Mouse (Mus musculus) fat pad, adult 2 months (tissue): ENCODE measurements at regions not wholly inside any gene's neighbourhood (a gene's known extent, or its start where the extent isn't known, plus 50 kb on each side); places are given as distances from the start of the nearest gene placed in this dataset.

Experiments used
- DNase-seq: peaks from one replicate; pipeline ENCODE4 v3.0.0-alpha.2; 2011; ENCODE audit warnings: low read depth, low spot score; ENCODE audit errors: extremely low read depth

- DNase-seq = no peak
These were observed 1342.7 kb upstream of the A1bg start for GRCm38 (mm10) chr15:62265484-62265937.

- DNase-seq = no peak
These were observed 1342.2 kb upstream of the A1bg start for GRCm38 (mm10) chr15:62264966-62265365.

GRCm38 (mm10) chr15:62264183-62264582 lies 1341.4 kb upstream of the A1bg start:
- no peak for DNase-seq

GRCm38 (mm10) chr15:62262487-62262886 lies 1339.7 kb upstream of the A1bg start:
- no peak for DNase-seq

- DNase-seq = no peak
These were observed 1338.7 kb upstream of the A1bg start for GRCm38 (mm10) chr15:62261520-62261919.

- no peak for DNase-seq
These were observed 1335.8 kb upstream of the A1bg start for GRCm38 (mm10) chr15:62258611-62259010.

GRCm38 (mm10) chr15:62257955-62258354 lies 1335.1 kb upstream of the A1bg start:
- peak; percentile 23 for DNase-seq

GRCm38 (mm10) chr15:62257110-62257667 lies 1334.4 kb upstream of the A1bg start:
- DNase-seq = no peak

- no peak for DNase-seq
These were observed 1332.8 kb upstream of the A1bg start for GRCm38 (mm10) chr15:62255571-62255970.

- DNase-seq = no peak
These were observed 1330.9 kb upstream of the A1bg start for GRCm38 (mm10) chr15:62253724-62254123.

- peak; percentile 70 for DNase-seq
These were observed 1329.4 kb upstream of the A1bg start for GRCm38 (mm10) chr15:62252078-62252833.

GRCm38 (mm10) chr15:62249436-62249835 lies 1326.6 kb upstream of the A1bg start:
- DNase-seq = no peak

- DNase-seq = no peak
These were observed 1323.8 kb upstream of the A1bg start for GRCm38 (mm10) chr15:62246561-62247079.

- no peak for DNase-seq
These were observed 1322.4 kb upstream of the A1bg start for GRCm38 (mm10) chr15:62245237-62245636.

- DNase-seq = no peak
These were observed 1322.0 kb upstream of the A1bg start for GRCm38 (mm10) chr15:62244819-62245218.

GRCm38 (mm10) chr15:62240031-62240430 lies 1317.2 kb upstream of the A1bg start:
- DNase-seq = no peak

GRCm38 (mm10) chr15:62238503-62239045 lies 1315.8 kb upstream of the A1bg start:
- DNase-seq = no peak

- DNase-seq = no peak
These were observed 1313.2 kb upstream of the A1bg start for GRCm38 (mm10) chr15:62236056-62236455.

- no peak for DNase-seq
These were observed 1311.5 kb upstream of the A1bg start for GRCm38 (mm10) chr15:62234182-62234760.

- DNase-seq = no peak
These were observed 1310.3 kb upstream of the A1bg start for GRCm38 (mm10) chr15:62233154-62233553.

- no peak for DNase-seq
These were observed 1308.9 kb upstream of the A1bg start for GRCm38 (mm10) chr15:62231709-62232108.

GRCm38 (mm10) chr15:62230773-62231172 lies 1308.0 kb upstream of the A1bg start:
- DNase-seq = no peak
